Mouse (Mus musculus): ENCODE data around the gene Gm13698. TPM values are rescaled to one million over a fixed set of nuclear protein-coding genes. Genes with fewer than 3 reads are reported as not detected.

Gm13698 gene
- polyA plus RNA-seq, 1 experiment from 2014 or later, result not detected

Other genes with a start within 250 kb of the Gm13698 start
- 53.0 and 56.0 TPM in 2 replicates for gene Itgav, start 231.3 kb upstream of the Gm13698 start, polyA plus RNA-seq (2016; fragmentation: Nextera tagmentation; extraction: Ambion mirVana)
- gene Fam171b, start 143.1 kb upstream of the Gm13698 start, polyA plus RNA-seq (2016; fragmentation: Nextera tagmentation; extraction: Ambion mirVana), result 9.5 and 15.4 TPM in 2 replicates
- not detected in 2 replicates for gene Zswim2, start 14.5 kb upstream of the Gm13698 start, polyA plus RNA-seq (2016; fragmentation: Nextera tagmentation; extraction: Ambion mirVana)
- gene Gm13693, start 5.8 kb downstream of the Gm13698 start, polyA plus RNA-seq (2016; fragmentation: Nextera tagmentation; extraction: Ambion mirVana), result not detected in 2 replicates
- gene Gm13695, start 11.6 kb downstream of the Gm13698 start, polyA plus RNA-seq (2016; fragmentation: Nextera tagmentation; extraction: Ambion mirVana), result not detected in 2 replicates
- gene Gm13696, start 17.4 kb downstream of the Gm13698 start, polyA plus RNA-seq (2016; fragmentation: Nextera tagmentation; extraction: Ambion mirVana), result not detected in 2 replicates
- gene Gm13694, start 23.2 kb downstream of the Gm13698 start, polyA plus RNA-seq (2016; fragmentation: Nextera tagmentation; extraction: Ambion mirVana), result not detected in 2 replicates
- gene Gm13697, start 29.1 kb downstream of the Gm13698 start, polyA plus RNA-seq (2016; fragmentation: Nextera tagmentation; extraction: Ambion mirVana), result not detected in 2 replicates
- not detected in 2 replicates for gene Gm13691, start 34.9 kb downstream of the Gm13698 start, polyA plus RNA-seq (2016; fragmentation: Nextera tagmentation; extraction: Ambion mirVana)

Measured in limb, embryonic 10.5 days (tissue).